ENCODE assay signal across 8 mouse cellular contexts in the genomic region with DNA sequence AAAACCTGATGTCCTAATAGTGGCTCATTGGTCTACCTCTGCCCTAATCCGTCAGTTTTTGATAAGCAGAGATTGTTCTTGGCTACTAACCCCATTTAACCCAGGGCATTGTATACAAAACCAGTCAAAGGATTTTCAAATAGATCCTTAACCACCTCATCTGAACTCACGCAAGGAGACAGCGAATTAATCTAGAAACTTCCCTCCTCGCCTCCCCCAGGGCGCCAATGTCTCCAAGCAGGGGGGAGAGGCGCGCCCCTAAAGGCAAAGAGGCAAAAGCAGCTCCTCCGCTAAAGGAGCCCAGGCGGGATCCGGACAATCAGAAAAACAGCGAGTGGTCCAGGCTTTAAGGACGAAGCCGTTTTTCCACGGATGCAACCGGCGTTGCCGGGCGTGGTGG. TPM values are rescaled to one million over a fixed set of nuclear protein-coding genes. Genes with fewer than 3 reads are reported as not detected.
DNase-seq lines count a peak whose midpoint lies in the region; ATAC-seq and TF ChIP-seq lines count a peak whose summit lies in the region.

No protein-coding gene starts in this region.

- DNase-seq in layer of hippocampus, adult 2 months (ENCODE audit: low spot score in 2 of 2), result no peak
- DNase-seq in layer of hippocampus, adult 8-10 months (ENCODE audit: low spot score in 2 of 2), result no peak
- no peak for DNase-seq in layer of hippocampus, postnatal 36 days
- DNase-seq in adrenal gland, postnatal 14 days, result no peak

- no peaks in the 10 kb centered on the region for H3K27me3 ChIP-seq in embryonic facial prominence, embryonic 13.5 days
- H3K27me3 ChIP-seq in intestine, embryonic 16.5 days (replicated peaks; ENCODE audit: control insufficient read depth, insufficient read depth, low read length), result no peaks in the 10 kb centered on the region
- no peaks in the 10 kb centered on the region for H3K27me3 ChIP-seq in neural tube, embryonic 12.5 days (replicated peaks)

- H3K4me3 ChIP-seq in layer of hippocampus, adult 2 months, result peak overlapping the region; percentile 68
- peak overlapping the region; percentile 99 for H3K4me3 ChIP-seq in embryonic facial prominence, embryonic 13.5 days
- peak overlapping the region; percentile 98 for H3K4me3 ChIP-seq in intestine, embryonic 16.5 days (ENCODE audit: low read length)
- H3K4me3 ChIP-seq in neural tube, embryonic 12.5 days, result peak overlapping the region; percentile 72

- H3K9me3 ChIP-seq in embryonic facial prominence, embryonic 13.5 days, result no peaks in the 10 kb centered on the region
- H3K9me3 ChIP-seq in intestine, embryonic 16.5 days (ENCODE audit: control insufficient read depth, low read length), result no peaks in the 10 kb centered on the region
- H3K9me3 ChIP-seq in neural tube, embryonic 12.5 days, result no peaks in the 10 kb centered on the region

- 0 out of 2 replicates have a peak, but pooled peaks cover 6% of the 10 kb centered on the region for H3K36me3 ChIP-seq in embryonic facial prominence, embryonic 13.5 days
- no peaks in the 10 kb centered on the region for H3K36me3 ChIP-seq in intestine, embryonic 16.5 days (ENCODE audit: control insufficient read depth, insufficient read depth, low read length)
- H3K36me3 ChIP-seq in neural tube, embryonic 12.5 days, result no peaks in the 10 kb centered on the region

- ATAC-seq in embryonic facial prominence, embryonic 13.5 days (ENCODE audit: insufficient number of reproducible peaks, insufficient read depth, low FRiP score, low TSS enrichment, low read depth), result no peak; the same call in 1 of the 2 replicates
- no peak for ATAC-seq in intestine, embryonic 16.5 days
- peak; percentile 38 for ATAC-seq in neural tube, embryonic 12.5 days (ENCODE audit: low FRiP score, low read depth)
- ATAC-seq in CD4-positive, CD25-positive, alpha-beta regulatory T cell, adult 4 months, result no peak

- H3K27ac ChIP-seq in layer of hippocampus, adult 2 months, result peak overlapping the region; percentile 98
- peak overlapping the region; percentile 99 for H3K27ac ChIP-seq in embryonic facial prominence, embryonic 13.5 days
- H3K27ac ChIP-seq in intestine, embryonic 16.5 days (ENCODE audit: low read length), result peak overlapping the region; percentile 98
- peak overlapping the region; percentile 97 for H3K27ac ChIP-seq in neural tube, embryonic 12.5 days

- H3K4me2 ChIP-seq in embryonic facial prominence, embryonic 13.5 days, result peak overlapping the region; percentile 76
- H3K4me2 ChIP-seq in intestine, embryonic 16.5 days (ENCODE audit: low read depth, low read length), result peak overlapping the region; percentile 88
- H3K4me2 ChIP-seq in neural tube, embryonic 12.5 days (replicated peaks), result peak overlapping the region; percentile 67

- TF ChIP-seq CTCF in layer of hippocampus, adult 2 months (conservative IDR thresholded peaks at IDR 0.05), result peak; percentile 20; the same call in 1 of the 2 replicates

- peaks cover 23% of the 10 kb centered on the region for H3K4me1 ChIP-seq in embryonic facial prominence, embryonic 13.5 days
- H3K4me1 ChIP-seq in intestine, embryonic 16.5 days (ENCODE audit: control insufficient read depth, insufficient read depth, low read length), result peaks cover 19% of the 10 kb centered on the region
- peaks cover 23% of the 10 kb centered on the region for H3K4me1 ChIP-seq in neural tube, embryonic 12.5 days

- H3K9ac ChIP-seq in embryonic facial prominence, embryonic 13.5 days, result peak overlapping the region; percentile 96
- H3K9ac ChIP-seq in intestine, embryonic 16.5 days (ENCODE audit: low read depth, low read length), result peak overlapping the region; percentile 96
- H3K9ac ChIP-seq in neural tube, embryonic 12.5 days, result peak overlapping the region; percentile 82

- WGBS in embryonic facial prominence, embryonic 13.5 days, result under 1% methylated on average over 18 of the region's 18 CpGs
- under 1% methylated on average over 18 of the region's 18 CpGs for WGBS in intestine, embryonic 16.5 days
- WGBS in neural tube, embryonic 12.5 days, result 1% methylated on average over 18 of the region's 18 CpGs

RNA-seq across cellular contexts. Expression of gene Ptges3, which starts 0.6 kb away (rescaled TPM):
- total RNA-seq in layer of hippocampus, adult 2 months (2021), result 100 to 1,000 TPM; 135 to 142 TPM
- total RNA-seq in layer of hippocampus, adult 8-10 months (2022), result 100 to 1,000 TPM; 128 to 136 (median 133) TPM
- 537 and 556 TPM in 2 replicates for polyA plus RNA-seq in embryonic facial prominence, embryonic 13.5 days (2015; fragmentation: Nextera tagmentation; extraction: Ambion mirVana)
- polyA plus RNA-seq in intestine, embryonic 16.5 days (2015; fragmentation: Nextera tagmentation; extraction: Ambion mirVana), result 371 and 401 TPM in 2 replicates
- 461 and 507 TPM in 2 replicates for polyA plus RNA-seq in neural tube, embryonic 12.5 days (2016; fragmentation: Nextera tagmentation; extraction: Ambion mirVana)
- 100 to 1,000 TPM; 234 to 353 TPM for polyA plus RNA-seq in CD4-positive, CD25-positive, alpha-beta regulatory T cell, adult 4 months (2017; shearing (Covaris generic))
- total RNA-seq in layer of hippocampus, postnatal 36 days (2021), result 100 to 1,000 TPM; 155 to 157 TPM
- 157 and 172 TPM in 2 replicates for total RNA-seq in adrenal gland, postnatal 14 days (2021)

RNA-seq across cellular contexts. Expression of gene Naca, which starts 22.8 kb away (rescaled TPM):
- 100 to 1,000 TPM; 333 to 336 TPM for total RNA-seq in layer of hippocampus, adult 2 months (2021)
- total RNA-seq in layer of hippocampus, adult 8-10 months (2022), result 100 to 1,000 TPM; 310 to 353 (median 340) TPM
- polyA plus RNA-seq in embryonic facial prominence, embryonic 13.5 days (2015; fragmentation: Nextera tagmentation; extraction: Ambion mirVana), result 789 and 900 TPM in 2 replicates
- 686 and 732 TPM in 2 replicates for polyA plus RNA-seq in intestine, embryonic 16.5 days (2015; fragmentation: Nextera tagmentation; extraction: Ambion mirVana)
- 668 and 670 TPM in 2 replicates for polyA plus RNA-seq in neural tube, embryonic 12.5 days (2016; fragmentation: Nextera tagmentation; extraction: Ambion mirVana)
- 100 to 1,000 TPM; 957 to 1,000 TPM for polyA plus RNA-seq in CD4-positive, CD25-positive, alpha-beta regulatory T cell, adult 4 months (2017; shearing (Covaris generic))
- total RNA-seq in layer of hippocampus, postnatal 36 days (2021), result 100 to 1,000 TPM; 338 to 342 TPM
- total RNA-seq in adrenal gland, postnatal 14 days (2021), result 617 and 658 TPM in 2 replicates

RNA-seq across cellular contexts. Expression of gene Atp5b, which starts 24.9 kb away (rescaled TPM):
- total RNA-seq in layer of hippocampus, adult 2 months (2021), result 1,000 to 10,000 TPM; 1,635 to 1,673 TPM
- total RNA-seq in layer of hippocampus, adult 8-10 months (2022), result 1,000 to 10,000 TPM; 1,554 to 1,727 (median 1,622) TPM
- 1,953 and 2,050 TPM in 2 replicates for polyA plus RNA-seq in embryonic facial prominence, embryonic 13.5 days (2015; fragmentation: Nextera tagmentation; extraction: Ambion mirVana)
- polyA plus RNA-seq in intestine, embryonic 16.5 days (2015; fragmentation: Nextera tagmentation; extraction: Ambion mirVana), result 3,551 and 3,599 TPM in 2 replicates
- 2,084 and 2,133 TPM in 2 replicates for polyA plus RNA-seq in neural tube, embryonic 12.5 days (2016; fragmentation: Nextera tagmentation; extraction: Ambion mirVana)
- polyA plus RNA-seq in CD4-positive, CD25-positive, alpha-beta regulatory T cell, adult 4 months (2017; shearing (Covaris generic)), result 100 to 1,000 TPM; 455 to 512 TPM
- 1,000 to 10,000 TPM; 1,628 to 1,744 TPM for total RNA-seq in layer of hippocampus, postnatal 36 days (2021)
- 4,143 and 4,276 TPM in 2 replicates for total RNA-seq in adrenal gland, postnatal 14 days (2021)

RNA-seq across cellular contexts. Expression of gene Baz2a, which starts 33.2 kb away (rescaled TPM):
- total RNA-seq in layer of hippocampus, adult 2 months (2021), result 10 to 100 TPM; 42.8 to 45.5 TPM
- 10 to 100 TPM; 38.8 to 50.0 (median 46.3) TPM for total RNA-seq in layer of hippocampus, adult 8-10 months (2022)
- 10.9 and 11.4 TPM in 2 replicates for polyA plus RNA-seq in embryonic facial prominence, embryonic 13.5 days (2015; fragmentation: Nextera tagmentation; extraction: Ambion mirVana)
- 9.6 and 10.1 TPM in 2 replicates for polyA plus RNA-seq in intestine, embryonic 16.5 days (2015; fragmentation: Nextera tagmentation; extraction: Ambion mirVana)
- 12.2 and 14.9 TPM in 2 replicates for polyA plus RNA-seq in neural tube, embryonic 12.5 days (2016; fragmentation: Nextera tagmentation; extraction: Ambion mirVana)
- 10 to 100 TPM; 50.9 to 75.4 TPM for polyA plus RNA-seq in CD4-positive, CD25-positive, alpha-beta regulatory T cell, adult 4 months (2017; shearing (Covaris generic))
- total RNA-seq in layer of hippocampus, postnatal 36 days (2021), result 10 to 100 TPM; 39.9 to 46.8 TPM
- total RNA-seq in adrenal gland, postnatal 14 days (2021), result 44.3 and 51.5 TPM in 2 replicates

RNA-seq across cellular contexts. Expression of gene Prim1, which starts 43.2 kb away (rescaled TPM):
- total RNA-seq in layer of hippocampus, adult 2 months (2021), result 1 to 10 TPM; 7.7 to 8.0 TPM
- 1 to 10 TPM; 6.0 to 9.1 (median 8.0) TPM for total RNA-seq in layer of hippocampus, adult 8-10 months (2022)
- 92.1 and 92.2 TPM in 2 replicates for polyA plus RNA-seq in embryonic facial prominence, embryonic 13.5 days (2015; fragmentation: Nextera tagmentation; extraction: Ambion mirVana)
- 56.3 and 66.1 TPM in 2 replicates for polyA plus RNA-seq in intestine, embryonic 16.5 days (2015; fragmentation: Nextera tagmentation; extraction: Ambion mirVana)
- 53.4 and 57.8 TPM in 2 replicates for polyA plus RNA-seq in neural tube, embryonic 12.5 days (2016; fragmentation: Nextera tagmentation; extraction: Ambion mirVana)
- 10 to 100 TPM; 18.9 to 20.2 TPM for polyA plus RNA-seq in CD4-positive, CD25-positive, alpha-beta regulatory T cell, adult 4 months (2017; shearing (Covaris generic))
- total RNA-seq in layer of hippocampus, postnatal 36 days (2021), result 1 to 10 TPM; 5.8 to 7.3 TPM
- 11.0 and 13.6 TPM in 2 replicates for total RNA-seq in adrenal gland, postnatal 14 days (2021)
